Mouse (Mus musculus) frontal cortex, adult (tissue): ENCODE results near the gene Pla2g12b.
A peak's percentile ranks its signal among the peaks of the same experiment; 100 is the strongest.

ENCODE experiments used
- ATAC-seq: cut with Nextera tagmentation; 2 replicates; pipeline ENCODE4 v1.9.2; 2017; ENCODE audit warnings: mild to moderate bottlenecking, moderate library complexity, mixed read lengths; ENCODE audit not compliant: low TSS enrichment

Pla2g12b gene

GRCm38 (mm10) chr10:59466626-59467025, 63.2 kb downstream of the Pla2g12b start:
- ATAC-seq: no peak

GRCm38 (mm10) chr10:59467297-59467696, 63.8 kb downstream of the Pla2g12b start:
- ATAC-seq: no peak

- peak; percentile 62 for ATAC-seq
Observed at GRCm38 (mm10) chr10:59470451-59470850, 67.0 kb downstream of the Pla2g12b start.
